Mouse (Mus musculus): ENCODE results near the gene Ces2b. TPM values are rescaled to one million over a fixed set of nuclear protein-coding genes. Genes with fewer than 3 reads are reported as not detected.

The Ces2b gene
- polyA plus RNA-seq (2012; rRNA removed; ENCODE audit: low replicate concordance): 1.4 and 11.3 TPM in 2 replicates

GRCm38 (mm10) chr8:104831440-104831839, at the start of gene Ces2b:
Gene Ces2b (plus strand): TSS chr8:104831572.

GRCm38 (mm10) chr8:104846831-104847230, 15.5 kb downstream of the Ces2b start, which contains the start of gene Ces2c:
Gene Ces2c (plus strand): TSS chr8:104847068.

Other genes starting within 250 kb of the Ces2b start
- gene Pdp2, start 240.1 kb upstream of the Ces2b start, polyA plus RNA-seq (2012; rRNA removed; ENCODE audit: low replicate concordance): 2.3 and 4.1 TPM in 2 replicates
- gene Cdh16, start 207.2 kb upstream of the Ces2b start, polyA plus RNA-seq (2012; rRNA removed; ENCODE audit: low replicate concordance): not detected in 2 replicates
- gene Rrad, start 200.2 kb upstream of the Ces2b start, polyA plus RNA-seq (2012; rRNA removed; ENCODE audit: low replicate concordance): 5.5 TPM in 2 replicates
- gene Ciao2b, start 189.6 kb upstream of the Ces2b start, polyA plus RNA-seq (2012; rRNA removed; ENCODE audit: low replicate concordance): 31.2 and 56.2 TPM in 2 replicates
- 261 and 444 TPM in 2 replicates for gene Ces2a, start 97.6 kb upstream of the Ces2b start, polyA plus RNA-seq (2012; rRNA removed; ENCODE audit: low replicate concordance)
- 256 and 442 TPM in 2 replicates for gene Ces2c, start 15.5 kb downstream of the Ces2b start, polyA plus RNA-seq (2012; rRNA removed; ENCODE audit: low replicate concordance)
- gene Ces2e, start 94.7 kb downstream of the Ces2b start, polyA plus RNA-seq (2012; rRNA removed; ENCODE audit: low replicate concordance): 386 and 876 TPM in 2 replicates
- gene Ces2f, start 115.8 kb downstream of the Ces2b start, polyA plus RNA-seq (2012; rRNA removed; ENCODE audit: low replicate concordance): 0.11 and 0.20 TPM in 2 replicates
- 15.2 and 68.9 TPM in 2 replicates for gene Ces2g, start 130.1 kb downstream of the Ces2b start, polyA plus RNA-seq (2012; rRNA removed; ENCODE audit: low replicate concordance)
- gene Ces2h, start 169.3 kb downstream of the Ces2b start, polyA plus RNA-seq (2012; rRNA removed; ENCODE audit: low replicate concordance): 1.2 and 1.4 TPM in 2 replicates
- 0.59 and 1.7 TPM in 2 replicates for gene Ces3a, start 217.0 kb downstream of the Ces2b start, polyA plus RNA-seq (2012; rRNA removed; ENCODE audit: low replicate concordance)